Mouse (Mus musculus): ENCODE measurements around the gene Sh3bp4.

GRCm38 (mm10) chr1:89127163-89127562, 56.9 kb downstream of the Sh3bp4 start:
- TF ChIP-seq CTCF (IDR thresholded peaks at IDR 0.05; ENCODE audit: control insufficient read depth, insufficient read depth, low read length) (no peak), POLR2A (IDR thresholded peaks at IDR 0.05; ENCODE audit: borderline replicate concordance, control insufficient read depth, low read depth, low read length) (no peak)

All from bone marrow, adult 2 months (tissue).